Mouse (Mus musculus) brain, embryonic 14.5 days (tissue): ENCODE results near the gene Zfp827. TPM values are rescaled to one million over a fixed set of nuclear protein-coding genes. Genes with fewer than 3 reads are reported as not detected.

Experiments
- DNase-seq: peaks from one replicate; pipeline ENCODE4 v3.0.0-alpha.2; 2011; ENCODE audit warnings: low read depth
- CTCF ChIP-seq: fragments of 200-500 bp; IDR thresholded peaks from 2 replicates; pipeline ENCODE4 v1.5.1; 2012; ENCODE audit warnings: inconsistent platforms, mild to moderate bottlenecking, moderate library complexity, borderline replicate concordance; ENCODE audit not compliant: insufficient read depth, insufficient read length; ENCODE audit errors: extremely low read depth
- POLR2A ChIP-seq: fragments of 200-500 bp; IDR thresholded peaks from 2 replicates; pipeline ENCODE4 v1.6.1; 2012; ENCODE audit warnings: mild to moderate bottlenecking, inconsistent platforms, borderline replicate concordance; ENCODE audit not compliant: poor library complexity, insufficient read depth, insufficient read length, severe bottlenecking; ENCODE audit errors: extremely low read depth
- polyA plus RNA-seq: library from polyadenylated mRNA; depleted of rRNA; stranded (reverse); fragments of >200 nt; gene quantifications from 2 replicates; pipeline ENCODE4 v1.2.3, GENCODE M21; 2012

The Zfp827 gene
- polyA plus RNA-seq, 1 experiment = 48.6 TPM

- DNase-seq = peak; percentile 68
These were observed 46.7 kb downstream of the Zfp827 start for GRCm38 (mm10) chr8:79074986-79075385.

DNA sequence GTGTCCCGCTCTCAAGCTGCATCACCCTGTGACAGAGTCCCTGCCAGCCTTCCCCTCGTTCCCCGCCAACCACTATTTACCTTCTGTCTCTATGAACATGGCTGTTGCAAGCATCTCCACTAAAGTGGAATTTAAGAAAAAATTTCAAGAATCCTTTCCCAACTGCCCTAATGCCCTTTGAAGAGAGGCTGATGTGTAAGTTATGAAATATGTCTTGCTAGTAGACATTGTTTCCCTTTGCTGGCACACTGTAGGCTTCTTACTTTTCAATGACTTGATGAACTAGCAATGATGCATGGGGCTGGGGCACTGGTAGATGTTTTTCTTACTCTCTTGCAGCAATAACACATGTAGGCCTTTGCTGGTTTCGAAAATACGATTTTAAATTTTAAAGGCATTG, 49.0 kb downstream of the Zfp827 start:
- no peak for TF ChIP-seq CTCF
- TF ChIP-seq POLR2A = no peak
- DNase-seq = no peak

More at GRCm38 (mm10) chr8:79074986-79075385, 46.7 kb downstream of the Zfp827 start:
- no peak for TF ChIP-seq POLR2A
- TF ChIP-seq CTCF = no peak

DNA sequence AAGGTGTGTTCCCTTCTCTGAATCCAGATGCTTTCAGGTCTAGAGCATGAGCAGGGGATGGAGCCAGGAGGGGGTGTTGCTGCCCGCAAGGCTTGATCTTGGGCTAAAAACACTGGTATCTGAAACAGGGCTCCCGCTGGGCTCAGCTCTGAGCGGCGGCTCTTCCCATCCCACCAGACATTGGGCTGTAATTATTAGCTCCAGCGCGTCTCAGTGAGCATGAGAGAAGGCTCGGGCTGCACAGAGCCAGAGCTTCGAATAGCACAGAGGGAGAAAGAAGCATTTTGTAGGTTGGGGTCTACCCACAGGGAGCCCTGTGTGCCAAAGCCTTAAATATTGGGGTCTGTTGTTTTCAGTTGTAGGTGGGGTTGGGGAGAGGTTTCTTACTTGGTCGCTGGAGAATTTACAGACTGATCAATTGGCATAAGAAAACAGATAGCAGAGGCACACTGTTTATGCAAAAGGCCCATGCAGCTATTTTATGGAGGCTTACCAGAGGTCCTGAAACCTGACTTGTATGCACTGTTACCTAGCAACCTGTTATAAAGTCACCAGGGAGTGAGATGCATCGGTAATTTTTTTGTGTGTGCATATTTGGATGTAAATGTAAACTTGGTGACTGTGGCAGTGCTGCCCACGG, 50.4 kb downstream of the Zfp827 start:
- TF ChIP-seq CTCF (no peak), POLR2A (no peak)
- peak; percentile 70 for DNase-seq

DNA sequence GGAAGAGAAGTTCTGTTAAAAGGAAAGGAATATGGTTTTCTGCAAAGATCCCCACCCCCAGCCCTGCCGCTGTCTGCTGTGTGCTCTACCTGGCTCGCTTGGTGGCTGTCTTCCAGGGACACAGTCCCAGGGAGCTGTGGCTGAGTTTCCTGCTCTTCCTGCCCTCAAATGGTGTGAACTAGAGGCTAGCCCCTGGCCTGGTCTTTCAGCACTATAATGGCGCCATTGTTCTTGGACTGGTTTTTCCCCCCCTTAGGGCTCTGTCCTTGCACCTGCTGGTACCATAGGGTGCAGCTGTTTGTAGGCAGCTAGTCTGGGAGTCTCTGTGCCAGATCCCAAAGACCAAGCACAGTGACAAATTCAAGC, 50.9 kb downstream of the Zfp827 start:
- no peak for TF ChIP-seq CTCF
- peak; percentile 61 for DNase-seq

GRCm38 (mm10) chr8:79080096-79080739, 52.0 kb downstream of the Zfp827 start:
- TF ChIP-seq POLR2A = no peak
- TF ChIP-seq CTCF = no peak
- DNase-seq = no peak

GRCm38 (mm10) chr8:79081333-79081732, 53.1 kb downstream of the Zfp827 start:
- TF ChIP-seq POLR2A (no peak), CTCF (no peak)
- DNase-seq = peak; percentile 34

DNA sequence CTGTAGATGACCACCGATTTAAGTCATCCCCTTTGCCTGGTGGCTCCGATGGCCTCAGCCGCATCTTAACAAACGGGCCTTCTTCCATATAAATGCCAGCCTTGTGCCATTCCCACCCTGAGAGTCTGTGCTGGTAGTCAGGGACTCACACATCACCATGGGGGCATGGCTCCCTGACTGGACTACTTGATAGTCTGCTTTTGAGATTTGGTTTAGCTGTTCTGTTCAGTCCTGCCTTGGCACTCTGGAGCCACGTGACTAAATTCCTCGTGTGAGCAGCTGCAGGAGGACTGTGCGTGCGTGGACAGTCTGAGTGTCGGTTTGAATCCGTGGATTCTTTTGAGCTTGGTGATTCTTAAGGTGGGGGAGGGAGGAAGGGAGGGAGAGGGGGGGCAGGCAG, 53.7 kb downstream of the Zfp827 start:
- TF ChIP-seq POLR2A (no peak), CTCF (no peak)
- DNase-seq = peak; percentile 57

GRCm38 (mm10) chr8:79083461-79084358, 55.5 kb downstream of the Zfp827 start:
- TF ChIP-seq POLR2A = no peak
- TF ChIP-seq CTCF = no peak
- peak; percentile 86 for DNase-seq

DNA sequence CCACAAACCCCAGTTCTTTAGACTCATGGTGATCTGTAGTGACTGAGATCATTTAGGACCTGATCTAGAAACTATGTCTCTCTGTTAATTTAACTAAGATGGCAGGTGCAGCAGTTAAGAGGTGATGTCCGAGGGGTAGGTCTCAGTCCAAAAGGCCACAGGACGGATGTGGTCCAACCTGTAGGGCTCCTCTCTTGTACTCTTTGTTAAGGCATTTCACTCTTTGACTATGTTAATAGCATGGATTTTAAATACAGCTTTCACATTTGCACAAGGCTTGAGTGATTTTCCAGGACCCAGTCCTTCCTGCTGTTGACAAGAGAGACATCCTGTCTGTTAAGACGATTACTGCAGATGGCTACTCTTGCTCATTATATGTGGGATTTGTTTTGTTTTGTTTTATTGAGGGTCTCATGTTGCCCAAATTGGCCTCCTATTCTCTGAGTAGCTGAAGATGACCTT, 56.2 kb downstream of the Zfp827 start:
- TF ChIP-seq CTCF = no peak
- no peak for TF ChIP-seq POLR2A
- DNase-seq = no peak

- no peak for DNase-seq
- TF ChIP-seq CTCF (no peak), POLR2A (no peak)
These were observed 66.2 kb downstream of the Zfp827 start for GRCm38 (mm10) chr8:79094422-79094821.

GRCm38 (mm10) chr8:79095162-79095561, 66.9 kb downstream of the Zfp827 start:
- DNase-seq = no peak
- no peak for TF ChIP-seq CTCF

- no peak for DNase-seq
- TF ChIP-seq POLR2A (no peak), CTCF (no peak)
These were observed 68.7 kb downstream of the Zfp827 start for GRCm38 (mm10) chr8:79096970-79097369.

DNA sequence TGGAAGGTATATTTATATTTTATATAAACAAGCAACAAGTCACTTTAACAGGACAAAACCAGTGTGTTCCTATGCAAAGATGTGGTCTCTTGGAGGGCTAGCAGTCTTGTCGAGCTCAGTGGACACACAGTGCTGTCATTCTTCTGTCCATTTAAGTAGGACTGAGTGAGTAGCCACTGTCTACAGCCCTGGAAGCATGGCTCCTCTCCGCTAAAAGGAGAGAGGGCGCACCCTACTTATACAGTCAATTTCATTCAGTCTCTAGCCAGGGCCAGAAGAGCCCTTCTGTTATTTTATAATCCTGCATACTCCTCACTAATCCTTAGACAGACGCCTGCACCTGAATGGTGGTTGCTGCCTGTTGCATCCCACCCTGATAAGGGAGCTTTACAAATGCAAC, 74.5 kb downstream of the Zfp827 start:
- TF ChIP-seq POLR2A = no peak
- no peak for TF ChIP-seq CTCF
- no peak for DNase-seq
